In genomic region chr19:55620411-55621008, GRCm38 (mm10) we compare ENCODE assay signal across 14 mouse cellular contexts.
DNase-seq lines count a peak whose midpoint lies in the region; ATAC-seq and TF ChIP-seq lines count a peak whose summit lies in the region.
"Had no signal": no experiment of that assay in that cellular context is flagged by ENCODE, and none has a peak within 500 bp of the region (broad histone marks: within the 10 kb centered on the region; RNA-seq: fewer than 3 reads in every experiment).

No protein-coding gene starts in this region.

- POLR2A ChIA-PET in Patski (lab: Charles Lee): interaction anchor here (1.3 to 1.6 kb wide), 2 partner anchors 49 to 92 kb away, joined by 3 read pairs; no protein-coding TSS in a partner anchor

- no peaks in the 10 kb centered on the region for H3K9me3 ChIP-seq in lung, embryonic 14.5 days (ENCODE audit: low read depth, low read length)
- H3K9me3 ChIP-seq: embryonic facial prominence, embryonic 15.5 days had no signal

- H3K27ac ChIP-seq in lung, embryonic 14.5 days (ENCODE audit: low read depth): peak overlapping the region; percentile 62
- H3K27ac ChIP-seq in embryonic fibroblast, embryonic 13.5 days (ENCODE audit: insufficient read depth, low read length): peak overlapping the region; percentile 30
- H3K27ac ChIP-seq: embryonic facial prominence, embryonic 15.5 days had no signal

- no peak overlapping the region for H3K9ac ChIP-seq in lung, embryonic 14.5 days
- H3K9ac ChIP-seq: embryonic facial prominence, embryonic 15.5 days had no signal

- 0 out of 2 replicates have a peak, but pooled peaks have one; percentile 42 for ATAC-seq in lung, embryonic 14.5 days (ENCODE audit: insufficient read depth)
- peak; percentile 79 for ATAC-seq in Patski

- no peaks in the 10 kb centered on the region for H3K36me3 ChIP-seq in lung, embryonic 14.5 days (ENCODE audit: insufficient read depth)
- H3K36me3 ChIP-seq: embryonic facial prominence, embryonic 15.5 days had no signal

- in situ Hi-C loops in Patski (cut with MboI; ENCODE audit: low pct_unique_long_range_greater_than_20kb): no loop called here

- peaks cover 18% of the 10 kb centered on the region for H3K4me1 ChIP-seq in lung, embryonic 14.5 days (ENCODE audit: insufficient read depth)
- H3K4me1 ChIP-seq in embryonic fibroblast, embryonic 13.5 days (ENCODE audit: control insufficient read depth, insufficient read depth, low read length): peaks cover 15% of the 10 kb centered on the region

- TF ChIP-seq CTCF in lung, embryonic 14.5 days (IDR thresholded peaks at IDR 0.05; ENCODE audit: low read depth): no peak
- TF ChIP-seq CTCF in Patski (IDR thresholded peaks at IDR 0.05): no peak
- no peak for TF ChIP-seq CTCF in embryonic fibroblast, embryonic 13.5 days (IDR thresholded peaks at IDR 0.05; ENCODE audit: borderline replicate concordance, insufficient read depth, low read length)

- no peaks in the 10 kb centered on the region for H3K27me3 ChIP-seq in lung, embryonic 14.5 days (ENCODE audit: insufficient read depth, low read length)
- H3K27me3 ChIP-seq in Patski: no peaks in the 10 kb centered on the region
- H3K27me3 ChIP-seq: CH12.LX; embryonic facial prominence, embryonic 15.5 days had no signal

- DNase-seq in lung, embryonic 14.5 days: peak; percentile 65
- no peak for DNase-seq in lung, postnatal 14 days
- DNase-seq in Patski (ENCODE audit: low read depth, low spot score): peak; percentile 85
- DNase-seq in kidney, postnatal 14 days: peak; percentile 38
- no peak for DNase-seq in cerebellum, postnatal 14 days
- DNase-seq in right cerebral cortex, postnatal 25 days: no peak
- no peak for DNase-seq in cerebellum, adult 9-10 months
- DNase-seq: cerebellum, adult 18-20 months; lung, adult 18-20 months; right cerebral cortex, postnatal 14 days had no signal

- CTCF ChIA-PET in Patski (lab: Charles Lee): no interaction called here

- no peak for TF ChIP-seq POLR2A in embryonic fibroblast, embryonic 13.5 days (IDR thresholded peaks at IDR 0.05; ENCODE audit: low read depth, low read length)

- WGBS in lung, embryonic 14.5 days: 23% methylated on average over 14 of the region's 14 CpGs

- H3K4me2 ChIP-seq in lung, embryonic 14.5 days: no peak overlapping the region
- H3K4me2 ChIP-seq: embryonic facial prominence, embryonic 15.5 days had no signal

- no peak overlapping the region for H3K4me3 ChIP-seq in lung, embryonic 14.5 days (ENCODE audit: low read depth, low read length)
- H3K4me3 ChIP-seq in embryonic fibroblast, embryonic 13.5 days (ENCODE audit: insufficient read depth, low read length): no peak overlapping the region
- H3K4me3 ChIP-seq: embryonic facial prominence, embryonic 15.5 days; myocyte had no signal

Comparison
In these comparisons a context has a peak if more than half of its experiments do, and no peak if none do; other contexts are left out.
1. DNase-seq: peak in lung, embryonic 14.5 days (single experiment), Patski (single experiment) and kidney, postnatal 14 days (single experiment); none in lung, postnatal 14 days (single experiment), cerebellum, postnatal 14 days (0 of 2), right cerebral cortex, postnatal 25 days (single experiment) and cerebellum, adult 9-10 months (single experiment).